Mouse (Mus musculus) heart, embryonic 13.5 days (tissue): ENCODE data around the gene C1ql3. TPM values are rescaled to one million over a fixed set of nuclear protein-coding genes. Genes with fewer than 3 reads are reported as not detected.

ENCODE experiments used
- ATAC-seq: fragments of 200-750 bp; cut with Nextera tagmentation; 2 replicates; pipeline ENCODE4 v1.8.0; 2017; ENCODE audit warnings: moderate TSS enrichment; ENCODE audit not compliant: insufficient number of reproducible peaks, low FRiP score, low TSS enrichment; ENCODE audit errors: extremely low read depth
- H3K27ac ChIP-seq: fragments of 300-500 bp; sonication (generic); replicated peaks from 2 replicates; pipeline ENCODE4 v1.5.1; 2015; ENCODE audit warnings: moderate library complexity, mild to moderate bottlenecking, inconsistent platforms
- H3K27me3 ChIP-seq: fragments of 300-500 bp; sonication (generic); replicated peaks from 2 replicates; pipeline ENCODE4 v1.6.1; 2015; ENCODE audit warnings: mild to moderate bottlenecking, inconsistent platforms
- H3K36me3 ChIP-seq: fragments of 300-500 bp; sonication (generic); 2 replicates; pipeline ENCODE4 v1.6.1; 2015; ENCODE audit warnings: mild to moderate bottlenecking, inconsistent platforms
- H3K4me1 ChIP-seq: fragments of 300-500 bp; sonication (generic); 2 replicates; pipeline ENCODE4 v1.6.1; 2015; ENCODE audit warnings: inconsistent platforms
- H3K4me2 ChIP-seq: fragments of 300-500 bp; sonication (generic); 2 replicates; pipeline ENCODE4 v1.6.1; 2015; ENCODE audit warnings: inconsistent platforms, mild to moderate bottlenecking, moderate library complexity
- H3K4me3 ChIP-seq: fragments of 300-500 bp; sonication (generic); 2 replicates; pipeline ENCODE4 v1.5.1; 2015; ENCODE audit warnings: moderate library complexity, mild to moderate bottlenecking, inconsistent platforms
- H3K9ac ChIP-seq: fragments of 300-500 bp; sonication (generic); 2 replicates; pipeline ENCODE4 v1.6.1; 2015; ENCODE audit warnings: inconsistent platforms, mild to moderate bottlenecking, moderate library complexity
- H3K9me3 ChIP-seq: fragments of 300-500 bp; sonication (generic); 2 replicates; pipeline ENCODE4 v1.6.1; 2016; ENCODE audit warnings: inconsistent platforms
- WGBS: fragments of 180-500 bp; shearing (Covaris S2); methylation state at CpG from one replicate; pipeline ENCODE4 v1.1.7; 2015; ENCODE audit warnings: mixed read lengths; 5-methylcytosine and 5-hydroxymethylcytosine counted together
- polyA plus RNA-seq: library from polyadenylated mRNA; unstranded; fragments of >200 nt; fragmentation: Nextera tagmentation; extraction: Ambion mirVana; gene quantifications from 2 replicates; pipeline ENCODE4 v1.2.1, GENCODE M21; 2015

C1ql3 gene
- polyA plus RNA-seq, 1 experiment from 2014 or later, result 1.4 TPM

DNA sequence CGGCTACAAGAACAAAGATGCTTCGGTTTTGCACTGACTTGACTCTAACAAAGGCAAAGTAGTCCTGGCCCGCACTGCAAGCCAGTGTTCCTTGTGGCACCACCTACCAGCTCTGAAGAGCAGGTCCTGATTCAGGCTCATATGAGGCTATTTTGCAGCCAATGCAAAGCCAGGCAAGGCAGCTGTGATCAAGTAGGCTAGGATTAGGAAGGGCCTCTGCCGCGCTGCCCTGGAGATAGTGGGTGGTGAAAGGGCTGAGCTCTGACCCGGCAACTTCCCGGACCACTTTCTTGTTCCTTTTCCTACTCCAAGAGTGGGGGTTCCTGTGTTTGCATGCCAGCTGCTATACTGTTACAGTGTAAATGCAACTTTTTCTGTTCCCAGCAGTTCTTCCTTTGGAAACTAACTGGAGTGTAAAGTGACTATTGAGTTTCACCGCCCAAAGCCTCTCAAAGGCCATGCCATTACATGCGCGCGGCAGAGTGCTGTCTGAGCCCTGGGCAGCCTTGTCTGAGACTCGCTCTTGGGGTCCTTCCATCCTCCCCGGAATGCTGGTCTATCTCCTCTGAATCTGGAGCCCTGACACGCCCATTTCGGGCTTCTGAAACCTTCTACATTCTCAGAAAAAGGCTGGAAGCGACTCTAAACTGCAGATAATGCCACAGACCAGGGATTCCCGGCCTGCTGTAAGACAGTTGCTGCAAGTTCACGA lies 2.2 kb downstream of the C1ql3 start:
- Histone ChIP-seq H3K36me3 (no peaks in the 10 kb centered on the region), H3K27me3 (peaks cover 40% of the 10 kb centered on the region), H3K4me2 (peak overlapping the region; percentile 99), H3K4me1 (peaks cover 27% of the 10 kb centered on the region), H3K9me3 (no peaks in the 10 kb centered on the region), H3K9ac (peak overlapping the region; percentile 80), H3K27ac (peak overlapping the region; percentile 48), H3K4me3 (peak overlapping the region; percentile 67)
- 13% methylated on average over 18 of the region's 18 CpGs for WGBS
- ATAC-seq, result no peak

DNA sequence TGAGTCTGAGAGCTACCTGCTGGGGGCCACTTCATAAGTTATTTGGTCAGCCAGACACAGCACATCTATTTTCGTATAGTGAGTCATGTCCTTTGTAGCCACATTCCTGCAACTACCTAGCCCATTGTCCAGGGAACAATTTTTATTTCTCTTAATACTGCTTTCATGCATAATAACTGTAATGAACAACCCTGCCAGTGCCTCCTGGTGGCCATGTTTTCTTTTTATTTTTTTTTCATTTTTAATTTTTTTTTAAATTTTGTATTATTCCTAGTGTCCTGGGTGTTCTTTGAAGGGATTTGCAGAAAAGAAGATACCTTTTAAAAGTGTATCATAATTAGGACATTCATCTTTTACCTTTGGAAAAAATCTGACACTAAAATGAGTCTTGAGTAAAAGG lies 3.2 kb downstream of the C1ql3 start:
- no peak overlapping the region for H3K4me3 ChIP-seq
- H3K27ac ChIP-seq, result no peak overlapping the region
- H3K9ac ChIP-seq, result no peak overlapping the region
- H3K9me3 ChIP-seq, result no peaks in the 10 kb centered on the region
- WGBS, result 45% methylated on average over 1 of the region's 1 CpGs
- H3K4me2 ChIP-seq, result no peak overlapping the region
- no peaks in the 10 kb centered on the region for H3K36me3 ChIP-seq
- ATAC-seq, result no peak
- peaks cover 35% of the 10 kb centered on the region for H3K27me3 ChIP-seq
- peaks cover 27% of the 10 kb centered on the region for H3K4me1 ChIP-seq

DNA sequence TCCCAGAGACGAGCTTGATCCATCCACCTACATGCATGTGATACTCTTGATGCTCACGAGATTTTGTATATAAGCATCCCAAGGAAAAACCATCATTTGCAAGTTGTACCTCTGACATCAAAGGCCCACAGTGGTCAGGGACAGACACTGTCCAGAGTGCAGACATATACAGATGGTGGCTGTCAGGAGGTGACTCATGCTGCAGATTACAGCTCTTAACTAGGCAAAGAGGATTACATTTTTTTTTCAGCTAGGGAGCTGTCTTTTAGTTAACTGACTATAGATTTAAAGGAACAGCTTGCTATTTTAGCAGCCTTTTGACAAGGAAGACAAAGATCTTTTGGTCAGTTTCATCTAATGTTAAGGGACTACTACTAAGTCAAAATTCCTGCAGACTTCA lies 11.6 kb downstream of the C1ql3 start:
- Histone ChIP-seq H3K4me1 (peaks cover 12% of the 10 kb centered on the region), H3K4me2 (no peak overlapping the region), H3K9ac (no peak overlapping the region), H3K9me3 (no peaks in the 10 kb centered on the region), H3K27ac (no peak overlapping the region), H3K36me3 (peaks cover 21% of the 10 kb centered on the region), H3K27me3 (no peaks in the 10 kb centered on the region), H3K4me3 (no peak overlapping the region)
- ATAC-seq, result no peak
- WGBS, result 33% methylated on average over 2 of the region's 2 CpGs

DNA sequence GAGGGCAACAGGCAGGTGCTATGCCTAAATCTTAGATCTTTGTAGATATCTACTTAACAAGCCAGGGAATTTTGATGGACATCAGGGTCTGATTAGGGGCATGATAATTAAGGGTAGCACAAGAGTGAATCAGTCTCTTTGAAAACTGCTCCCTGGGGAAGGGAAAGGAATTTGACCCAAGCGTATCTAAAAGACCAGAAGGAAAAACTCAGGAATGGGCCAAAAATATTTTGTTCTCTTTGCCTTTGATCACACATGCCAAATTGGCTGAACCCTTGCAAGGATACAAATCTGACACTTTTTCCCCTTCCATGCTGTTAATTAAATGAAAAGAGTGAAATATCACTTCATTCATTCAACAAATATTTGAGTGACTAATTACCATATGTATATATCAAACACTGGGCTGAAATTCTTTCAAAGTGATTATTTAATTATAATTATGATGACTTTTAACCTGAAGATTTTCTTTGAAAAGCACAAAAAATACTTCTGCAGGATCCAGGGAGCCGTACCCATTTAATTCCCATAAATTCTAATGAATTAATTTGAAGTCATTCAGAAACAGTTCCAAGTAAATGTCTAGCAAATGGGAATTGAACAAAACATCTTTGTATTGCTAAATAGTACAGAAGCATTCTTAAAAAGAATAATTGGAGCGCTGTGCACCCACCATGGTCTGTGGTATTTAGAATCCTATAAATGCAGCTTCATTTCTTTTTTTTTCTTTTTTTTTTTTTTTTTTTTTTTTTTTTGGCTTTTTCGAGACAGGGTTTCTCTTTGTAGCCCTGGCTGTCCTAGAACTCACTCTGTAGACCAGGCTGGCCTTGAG lies 26.5 kb downstream of the C1ql3 start:
- no peak for ATAC-seq
- no peak overlapping the region for H3K4me2 ChIP-seq
- WGBS, result 77% methylated on average over 4 of the region's 4 CpGs
- H3K9ac ChIP-seq, result no peak overlapping the region
- no peak overlapping the region for H3K4me3 ChIP-seq
- H3K27ac ChIP-seq, result no peak overlapping the region
- no peaks in the 10 kb centered on the region for H3K9me3 ChIP-seq
- no peaks in the 10 kb centered on the region for H3K4me1 ChIP-seq
- peaks cover 24% of the 10 kb centered on the region for H3K36me3 ChIP-seq
- no peaks in the 10 kb centered on the region for H3K27me3 ChIP-seq

DNA sequence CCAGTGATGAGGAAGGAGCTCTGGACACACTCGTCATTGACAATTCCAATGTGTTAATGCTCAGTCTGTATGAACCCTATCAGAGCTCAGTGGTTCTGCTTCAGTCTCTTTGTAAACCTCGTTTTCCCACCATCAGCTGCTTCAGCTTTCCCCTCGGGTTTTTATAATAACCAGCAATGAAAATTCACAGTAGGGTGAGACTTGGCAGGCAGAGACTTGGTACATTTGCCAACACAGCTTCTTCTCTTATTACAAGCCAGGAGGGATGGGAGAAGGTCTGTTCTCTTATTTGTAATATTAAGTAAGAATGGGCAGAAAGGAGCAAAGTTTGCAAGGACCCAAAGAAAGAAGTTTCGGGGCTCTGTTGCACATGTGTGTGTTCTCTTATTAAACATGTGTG lies 32.8 kb downstream of the C1ql3 start:
- Histone ChIP-seq H3K9me3 (no peaks in the 10 kb centered on the region), H3K27ac (no peak overlapping the region), H3K36me3 (peaks cover 29% of the 10 kb centered on the region), H3K4me3 (no peak overlapping the region), H3K4me2 (no peak overlapping the region), H3K27me3 (no peaks in the 10 kb centered on the region), H3K4me1 (peaks cover 24% of the 10 kb centered on the region), H3K9ac (no peak overlapping the region)
- no peak for ATAC-seq
- 72% methylated on average over 4 of the region's 4 CpGs for WGBS

DNA sequence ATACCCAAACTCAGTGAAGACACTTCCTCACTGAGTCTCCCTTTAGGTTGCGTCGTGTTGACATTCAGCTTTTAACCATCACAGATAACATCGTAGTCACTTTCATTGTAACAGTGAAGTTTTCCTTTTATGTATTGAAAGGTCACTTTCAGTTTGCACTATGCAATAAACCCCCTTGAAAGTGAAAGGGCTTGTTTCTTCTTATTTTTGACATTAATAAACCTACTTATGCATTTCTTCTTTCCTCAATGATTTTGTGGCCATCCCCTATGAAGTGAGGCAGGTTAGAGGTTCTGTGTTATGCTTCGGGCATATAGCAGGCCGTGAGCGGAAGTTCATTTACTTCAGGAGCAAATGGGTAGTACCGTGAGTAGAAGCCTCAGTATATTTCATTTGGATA lies 34.2 kb downstream of the C1ql3 start:
- WGBS, result 84% methylated on average over 7 of the region's 7 CpGs
- Histone ChIP-seq H3K4me2 (no peak overlapping the region), H3K9ac (no peak overlapping the region), H3K27ac (no peak overlapping the region), H3K9me3 (no peaks in the 10 kb centered on the region), H3K27me3 (no peaks in the 10 kb centered on the region), H3K4me3 (no peak overlapping the region), H3K4me1 (peaks cover 24% of the 10 kb centered on the region), H3K36me3 (peaks cover 27% of the 10 kb centered on the region)
- ATAC-seq, result no peak

DNA sequence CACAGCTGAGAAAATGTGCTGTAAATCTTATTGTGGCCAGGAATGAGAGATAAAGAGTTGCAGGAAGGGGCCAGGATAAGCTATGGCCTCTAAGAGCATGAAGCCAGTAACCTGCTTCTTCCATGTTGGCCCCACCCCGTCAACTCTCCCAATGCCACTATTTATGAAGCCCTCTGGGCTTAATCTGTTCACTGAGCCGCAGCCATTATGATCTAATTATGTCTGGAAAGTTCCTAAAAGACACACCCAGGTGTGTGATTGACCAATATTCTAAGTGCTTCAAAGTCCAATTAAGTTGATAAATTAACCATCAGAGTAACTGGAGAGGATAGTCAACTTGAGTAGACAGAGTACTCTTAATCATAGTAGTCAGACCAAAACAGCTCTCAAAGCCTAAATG lies 37.9 kb downstream of the C1ql3 start:
- Histone ChIP-seq H3K27me3 (no peaks in the 10 kb centered on the region), H3K4me2 (no peak overlapping the region), H3K4me1 (peaks cover 24% of the 10 kb centered on the region), H3K9me3 (no peaks in the 10 kb centered on the region), H3K27ac (no peak overlapping the region), H3K9ac (no peak overlapping the region), H3K36me3 (peaks cover 8% of the 10 kb centered on the region), H3K4me3 (no peak overlapping the region)
- 90% methylated on average over 2 of the region's 2 CpGs for WGBS
- ATAC-seq, result no peak

DNA sequence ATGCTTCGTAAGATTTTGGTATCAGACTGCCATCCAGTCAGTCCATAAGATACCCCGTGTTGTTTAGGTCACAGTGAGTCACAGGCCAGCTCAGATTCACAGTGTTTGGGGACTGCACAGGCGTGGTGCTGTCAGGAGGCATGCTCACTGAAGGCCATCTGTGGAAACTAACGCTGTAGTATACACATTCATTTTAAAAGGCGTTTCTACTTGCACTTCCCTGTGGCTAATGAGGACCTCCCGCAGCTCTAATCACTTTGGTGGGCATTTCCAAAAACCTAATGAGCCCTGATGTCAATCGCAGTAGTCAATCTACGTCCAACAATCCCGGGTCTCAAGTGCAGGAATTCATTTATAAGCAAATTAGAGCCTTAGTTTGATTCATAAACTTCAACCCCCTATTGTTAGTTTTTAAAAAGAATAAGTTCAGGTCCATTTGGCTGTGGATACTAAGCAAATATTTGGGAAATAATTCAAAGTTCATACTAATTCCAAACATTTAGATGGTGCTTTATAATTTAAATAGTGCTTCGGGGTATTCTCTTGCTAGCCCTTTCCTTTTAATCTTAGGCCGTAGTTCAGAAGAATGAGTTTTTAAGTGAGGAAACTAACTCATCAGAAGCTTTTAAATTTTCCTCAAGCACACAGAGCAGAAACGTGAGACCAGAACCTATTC lies 41.4 kb downstream of the C1ql3 start:
- no peak for ATAC-seq
- WGBS, result 81% methylated on average over 12 of the region's 12 CpGs
- no peak overlapping the region for H3K4me2 ChIP-seq
- no peaks in the 10 kb centered on the region for H3K27me3 ChIP-seq
- H3K9me3 ChIP-seq, result no peaks in the 10 kb centered on the region
- peaks cover 3% of the 10 kb centered on the region; the same call in 1 of the 2 replicates for H3K4me1 ChIP-seq
- no peak overlapping the region for H3K9ac ChIP-seq
- no peak overlapping the region for H3K4me3 ChIP-seq
- H3K36me3 ChIP-seq, result no peaks in the 10 kb centered on the region
- H3K27ac ChIP-seq, result no peak overlapping the region

DNA sequence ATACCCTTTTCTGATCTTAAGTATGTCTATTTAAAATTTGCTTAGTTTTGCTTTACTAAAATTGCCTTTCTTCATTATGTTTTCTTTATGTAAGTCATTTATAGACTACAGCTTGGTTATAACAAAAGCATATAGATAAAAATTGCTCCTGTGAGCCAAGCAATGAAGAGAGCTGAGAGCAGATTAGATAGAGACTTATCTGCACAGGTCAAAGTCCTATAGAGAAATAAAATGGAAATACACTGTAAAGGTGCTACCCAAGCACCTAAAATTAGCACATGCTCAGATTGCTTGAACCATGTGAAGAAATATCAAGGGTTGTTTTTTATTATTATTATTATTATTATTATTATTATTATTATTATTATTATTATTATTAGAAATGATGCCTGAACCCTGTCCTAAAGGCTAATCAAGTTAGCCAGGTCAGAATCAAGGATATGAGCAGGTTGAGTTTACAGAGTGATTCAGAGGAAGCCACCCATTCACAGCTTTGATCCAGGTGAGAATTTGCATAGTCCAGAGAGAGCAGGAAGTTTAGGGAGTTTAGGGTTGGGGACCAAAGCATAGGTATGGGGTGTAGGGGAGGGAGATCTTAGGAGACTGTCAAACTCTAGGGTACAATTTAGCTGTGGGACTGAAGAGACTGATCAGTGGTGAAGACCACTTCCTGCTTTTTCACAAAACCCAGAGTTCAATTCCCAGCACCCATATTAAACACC lies 54.7 kb downstream of the C1ql3 start:
- peaks cover 10% of the 10 kb centered on the region for H3K9me3 ChIP-seq
- no peak overlapping the region for H3K27ac ChIP-seq
- H3K27me3 ChIP-seq, result no peaks in the 10 kb centered on the region
- H3K36me3 ChIP-seq, result no peaks in the 10 kb centered on the region
- H3K4me2 ChIP-seq, result no peak overlapping the region
- no peaks in the 10 kb centered on the region for H3K4me1 ChIP-seq
- no peak for ATAC-seq
- H3K9ac ChIP-seq, result no peak overlapping the region
- no peak overlapping the region for H3K4me3 ChIP-seq
